Mouse (Mus musculus): ENCODE measurements around the gene Pnpla1.

- TF ChIP-seq CTCF (conservative IDR thresholded peaks at IDR 0.05 in 1 of 2, IDR thresholded peaks at IDR 0.05 in 1 of 2; ENCODE audit: low read depth in 2 of 2, low read length in 2 of 2) = no peak
- no peak for TF ChIP-seq NRF1 (IDR thresholded peaks at IDR 0.05; ENCODE audit: low read depth, low read length)
- no peak for TF ChIP-seq MAX (IDR thresholded peaks at IDR 0.05; ENCODE audit: low read length)
- no peak for TF ChIP-seq POLR2A (IDR thresholded peaks at IDR 0.05; ENCODE audit: low read depth, low read length)
- no peak for TF ChIP-seq MYC (IDR thresholded peaks at IDR 0.05; ENCODE audit: low read depth, low read length)
- no peak for TF ChIP-seq CHD2 (IDR thresholded peaks at IDR 0.05; ENCODE audit: low read length)
- no peak for TF ChIP-seq KAT2A (IDR thresholded peaks at IDR 0.05; ENCODE audit: insufficient replicate concordance, low read length)
Observed at GRCm38 (mm10) chr17:28871831-28872230, 13.6 kb downstream of the Pnpla1 start.

Data from CH12.LX (cell line).